Mouse (Mus musculus): ENCODE measurements at regions not wholly inside any gene's neighbourhood (a gene's known extent, or its start where the extent isn't known, plus 50 kb on each side); places are given as distances from the start of the nearest gene placed in this dataset.

DNA sequence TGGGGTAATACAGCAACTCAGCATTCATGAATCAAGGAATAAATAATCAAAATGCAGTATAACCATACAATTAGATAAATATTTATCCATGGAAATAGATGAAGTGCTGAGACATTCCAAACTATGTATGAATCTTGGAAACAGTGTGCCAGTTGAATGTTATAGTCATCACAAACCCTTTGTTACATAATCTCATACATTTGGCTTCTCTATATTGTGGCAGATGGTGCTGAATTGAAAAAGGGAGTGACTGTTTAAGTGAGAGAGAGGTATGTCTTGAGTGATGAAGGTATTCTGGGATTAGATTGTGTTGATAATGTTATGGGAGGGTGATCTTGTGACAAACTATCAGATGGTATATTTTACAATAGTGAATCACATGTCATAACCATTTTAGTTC lies 200.4 kb upstream of the Astn2 start:
- TF ChIP-seq POLR2A (IDR thresholded peaks at IDR 0.05; ENCODE audit: low read depth, low read length) (no peak), CTCF (IDR thresholded peaks at IDR 0.05; ENCODE audit: borderline replicate concordance, insufficient read depth, low read length) (no peak)
